ENCODE assay signal across 8 mouse cellular contexts in the genomic region with DNA sequence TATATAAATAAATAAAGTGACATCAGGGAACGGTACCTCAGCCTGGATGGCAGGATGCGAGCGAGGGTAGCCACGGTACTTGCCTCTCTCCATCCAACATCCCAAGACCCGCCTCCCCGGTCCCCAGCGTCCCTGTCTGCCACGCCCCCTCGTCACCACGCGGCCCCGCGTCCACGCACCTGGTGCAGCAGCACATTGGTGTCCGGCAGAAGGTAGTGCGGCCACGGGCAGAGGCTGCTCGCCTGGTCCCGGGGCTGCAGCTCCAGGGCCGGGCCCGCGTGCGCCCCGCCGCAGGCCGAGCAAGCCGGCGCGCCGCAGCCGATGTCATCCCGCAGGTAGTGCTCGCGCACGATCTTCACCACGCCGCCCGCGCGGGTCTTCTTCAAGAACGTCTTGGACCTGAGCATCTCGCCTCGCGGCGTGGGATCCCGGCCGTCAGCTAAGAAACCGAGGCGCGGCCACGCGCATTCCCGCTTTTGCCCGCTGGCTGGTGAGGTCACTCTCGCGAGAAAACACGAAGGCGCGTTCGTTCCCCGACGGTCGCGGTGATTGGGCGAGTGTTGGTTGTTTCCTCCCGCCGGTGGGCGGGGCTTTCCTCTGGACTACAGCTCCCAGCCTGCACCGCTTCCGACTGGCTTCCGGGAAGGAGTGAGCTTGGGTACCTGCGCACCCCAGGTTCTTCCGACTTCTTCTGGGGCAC. TPM values are rescaled to one million over a fixed set of nuclear protein-coding genes. Genes with fewer than 3 reads are reported as not detected.
DNase-seq lines count a peak whose midpoint lies in the region; ATAC-seq and TF ChIP-seq lines count a peak whose summit lies in the region.

A gene (plus strand): TSS at position 158 of the 700 bp plus-strand sequence.
A gene (minus strand): TSS at position 504 of the 700 bp plus-strand sequence.

- intact Hi-C loops in heart, postnatal 36 days (cut with DNase I) = loop anchor here (5.0 kb wide), 1 partner anchor 52 kb away; a partner anchor contains a TSS

- peak within 1 kb of the TSS; percentile 79 for H3K4me2 ChIP-seq in forebrain, embryonic 16.5 days (ENCODE audit: low read length)
- H3K4me2 ChIP-seq in lung, embryonic 14.5 days = peak within 1 kb of the TSS; percentile 67

- ATAC-seq in G1E (ENCODE audit: extremely low read depth, insufficient number of reproducible peaks, low FRiP score, poor library complexity, severe bottlenecking) = peak; percentile 98
- peak; percentile 100 for ATAC-seq in forebrain, embryonic 16.5 days
- peak; percentile 99 for ATAC-seq in lung, embryonic 14.5 days (ENCODE audit: insufficient read depth)

- peak within 1 kb of the TSS; percentile 81 for H3K27ac ChIP-seq in forebrain, embryonic 16.5 days (ENCODE audit: low read length)
- peak within 1 kb of the TSS; percentile 86 for H3K27ac ChIP-seq in layer of hippocampus, adult 2 months
- peak within 1 kb of the TSS; percentile 80 for H3K27ac ChIP-seq in lung, embryonic 14.5 days (ENCODE audit: low read depth)
- no peak within 1 kb of the TSS for H3K27ac ChIP-seq in olfactory bulb, adult 2 months (ENCODE audit: insufficient read depth, low read depth, low read length)
- no peak within 1 kb of the TSS for H3K27ac ChIP-seq in thymus, adult 2 months (ENCODE audit: control insufficient read depth, insufficient read depth, low read length)

- peak; percentile 75 for TF ChIP-seq POLR2A in olfactory bulb, adult 2 months (IDR thresholded peaks at IDR 0.05; ENCODE audit: insufficient read depth, low read depth, low read length)
- peak; percentile 63 for TF ChIP-seq POLR2A in thymus, adult 2 months (IDR thresholded peaks at IDR 0.05; ENCODE audit: control insufficient read depth, extremely low read depth, insufficient read depth, low read length, poor library complexity)

- no peaks in the 10 kb centered on the region for H3K27me3 ChIP-seq in G1E (ENCODE audit: insufficient read depth, low read length)
- no peaks in the 10 kb centered on the region for H3K27me3 ChIP-seq in forebrain, embryonic 16.5 days (replicated peaks; ENCODE audit: control insufficient read depth, insufficient read depth, low read length)
- H3K27me3 ChIP-seq in lung, embryonic 14.5 days (ENCODE audit: insufficient read depth, low read length) = no peaks in the 10 kb centered on the region
- H3K27me3 ChIP-seq in thymus, adult 2 months (ENCODE audit: control insufficient read depth, insufficient read depth, low read length) = no peaks in the 10 kb centered on the region

- H3K9me3 ChIP-seq in G1E (replicated peaks) = no peaks in the 10 kb centered on the region
- H3K9me3 ChIP-seq in forebrain, embryonic 16.5 days (ENCODE audit: control insufficient read depth, low read length) = no peaks in the 10 kb centered on the region
- no peaks in the 10 kb centered on the region for H3K9me3 ChIP-seq in lung, embryonic 14.5 days (ENCODE audit: low read depth, low read length)

- H3K36me3 ChIP-seq in G1E (replicated peaks) = peaks cover 72% of the 10 kb centered on the region
- H3K36me3 ChIP-seq in forebrain, embryonic 16.5 days (ENCODE audit: control insufficient read depth, insufficient read depth) = peaks cover 11% of the 10 kb centered on the region; the same call in 1 of the 2 replicates
- H3K36me3 ChIP-seq in lung, embryonic 14.5 days (ENCODE audit: insufficient read depth) = peaks cover 51% of the 10 kb centered on the region
- peaks cover 6% of the 10 kb centered on the region for H3K36me3 ChIP-seq in thymus, adult 2 months (ENCODE audit: control insufficient read depth, insufficient read depth, low read length)

- H3K4me3 ChIP-seq in G1E (ENCODE audit: low read depth, low read length) = peak within 1 kb of the TSS; percentile 96
- peak within 1 kb of the TSS; percentile 90 for H3K4me3 ChIP-seq in forebrain, embryonic 16.5 days (replicated peaks; ENCODE audit: low read length)
- peak within 1 kb of the TSS; percentile 83 for H3K4me3 ChIP-seq in layer of hippocampus, adult 2 months
- peak within 1 kb of the TSS; percentile 90 for H3K4me3 ChIP-seq in lung, embryonic 14.5 days (ENCODE audit: low read depth, low read length)
- peak within 1 kb of the TSS; percentile 94 for H3K4me3 ChIP-seq in olfactory bulb, adult 2 months (ENCODE audit: insufficient read depth, low read depth, low read length)
- peak within 1 kb of the TSS; percentile 82 for H3K4me3 ChIP-seq in thymus, adult 2 months (ENCODE audit: control insufficient read depth, insufficient read depth, low read length)

- no peak for TF ChIP-seq CTCF in G1E (IDR thresholded peaks at IDR 0.05; ENCODE audit: low read depth, low read length)
- 0 out of 2 replicates have a peak, but pooled peaks have one; percentile 17 for TF ChIP-seq CTCF in layer of hippocampus, adult 2 months (conservative IDR thresholded peaks at IDR 0.05)
- TF ChIP-seq CTCF in lung, embryonic 14.5 days (IDR thresholded peaks at IDR 0.05; ENCODE audit: low read depth) = no peak
- TF ChIP-seq CTCF in olfactory bulb, adult 2 months (IDR thresholded peaks at IDR 0.05; ENCODE audit: insufficient read depth, low read depth, low read length) = no peak
- peak; percentile 52; the same call in 1 of the 2 replicates for TF ChIP-seq CTCF in thymus, adult 2 months (IDR thresholded peaks at IDR 0.05; ENCODE audit: borderline replicate concordance, control insufficient read depth, extremely low read depth, insufficient read depth, low read length, poor library complexity)

- peak; percentile 96 for DNase-seq in G1E (ENCODE audit: low spot score)
- DNase-seq in cerebellum, adult 18-20 months = peak; percentile 99
- DNase-seq in heart, postnatal 36 days = peak; percentile 98 to 99
- DNase-seq in layer of hippocampus, adult 2 months (ENCODE audit: low spot score in 2 of 2) = peak; percentile 98 to 99
- peak; percentile 100 for DNase-seq in lung, embryonic 14.5 days
- DNase-seq in thymus, adult 2 months = peak; percentile 99

- peak within 1 kb of the TSS; percentile 98 for H3K9ac ChIP-seq in forebrain, embryonic 16.5 days (replicated peaks; ENCODE audit: low read depth, low read length)
- peak within 1 kb of the TSS; percentile 92 for H3K9ac ChIP-seq in lung, embryonic 14.5 days

- H3K4me1 ChIP-seq in G1E (ENCODE audit: insufficient read depth, low read depth, low read length) = peaks cover 50% of the 10 kb centered on the region
- H3K4me1 ChIP-seq in forebrain, embryonic 16.5 days (replicated peaks; ENCODE audit: control insufficient read depth, insufficient read depth, low read length) = peaks cover 12% of the 10 kb centered on the region
- H3K4me1 ChIP-seq in lung, embryonic 14.5 days (ENCODE audit: insufficient read depth) = no peaks in the 10 kb centered on the region
- H3K4me1 ChIP-seq in olfactory bulb, adult 2 months (ENCODE audit: control insufficient read depth, insufficient read depth, low read length) = no peaks in the 10 kb centered on the region
- peaks cover 2% of the 10 kb centered on the region; the same call in 1 of the 2 replicates for H3K4me1 ChIP-seq in thymus, adult 2 months (replicated peaks; ENCODE audit: control insufficient read depth, insufficient read depth, low read length)

- WGBS in forebrain, embryonic 16.5 days = under 1% methylated on average over 73 of the region's 73 CpGs
- under 1% methylated on average over 73 of the region's 73 CpGs for WGBS in lung, embryonic 14.5 days
- WGBS in olfactory bulb, adult 2 months = under 1% methylated on average over 73 of the region's 73 CpGs
- WGBS in thymus, adult 2 months = under 1% methylated on average over 72 of the region's 73 CpGs

RNA-seq across cellular contexts. Expression of the first gene that starts in this region (rescaled TPM):
- total RNA-seq in G1E (2014; fragmentation: Nextera tagmentation) (53.2 and 58.1 TPM in 2 replicates), G1E (2017) (52.8 and 67.9 TPM in 2 replicates)
- polyA plus RNA-seq in G1E (2012) = 0.95 and 1.4 TPM in 2 replicates
- 22.8 and 22.9 TPM in 2 replicates for polyA plus RNA-seq in forebrain, embryonic 16.5 days (2015; fragmentation: Nextera tagmentation; extraction: Ambion mirVana)
- total RNA-seq in heart, postnatal 36 days (2021) = 1 to 10 TPM; 7.5 to 8.2 TPM
- 10 to 100 TPM; 14.1 to 15.5 TPM for total RNA-seq in layer of hippocampus, adult 2 months (2021)
- polyA plus RNA-seq in lung, embryonic 14.5 days (2014; fragmentation: Nextera tagmentation; extraction: Ambion mirVana) = 17.6 and 18.9 TPM in 2 replicates
- polyA plus RNA-seq in olfactory bulb, adult 2 months (2012; ENCODE audit: insufficient read depth, insufficient read length, low replicate concordance, missing spikeins) = not detected in 2 replicates
- 1.8 and 2.4 TPM in 2 replicates for polyA plus RNA-seq in thymus, adult 2 months (2012; rRNA removed)

RNA-seq across cellular contexts. Expression of the second gene that starts in this region (rescaled TPM):
- total RNA-seq in G1E (2014; fragmentation: Nextera tagmentation) (105 and 113 TPM in 2 replicates), G1E (2017) (70.1 and 80.3 TPM in 2 replicates)
- polyA plus RNA-seq in G1E (2012) = 26.4 and 36.2 TPM in 2 replicates
- polyA plus RNA-seq in forebrain, embryonic 16.5 days (2015; fragmentation: Nextera tagmentation; extraction: Ambion mirVana) = 27.1 and 30.2 TPM in 2 replicates
- 10 to 100 TPM in 1 of 2 experiments, 1 to 10 TPM in 1; 9.3 to 12.3 TPM for total RNA-seq in heart, postnatal 36 days (2021)
- 10 to 100 TPM; 16.4 to 21.5 TPM for total RNA-seq in layer of hippocampus, adult 2 months (2021)
- polyA plus RNA-seq in lung, embryonic 14.5 days (2014; fragmentation: Nextera tagmentation; extraction: Ambion mirVana) = 43.7 and 45.7 TPM in 2 replicates
- polyA plus RNA-seq in olfactory bulb, adult 2 months (2012; ENCODE audit: insufficient read depth, insufficient read length, low replicate concordance, missing spikeins) = not detected in 2 replicates
- 9.7 and 12.4 TPM in 2 replicates for polyA plus RNA-seq in thymus, adult 2 months (2012; rRNA removed)

Comparison
In these comparisons a context has a peak if more than half of its experiments do, and no peak if none do; other contexts are left out.
1. RNA of the second gene that starts in this region (polyA plus RNA-seq): 43.7 to 45.7 TPM in lung, embryonic 14.5 days, 27.1 to 30.2 TPM in forebrain, embryonic 16.5 days, 26.4 to 36.2 TPM in G1E and 9.7 to 12.4 TPM in thymus, adult 2 months; not detected in olfactory bulb, adult 2 months; every median in the first group is over 10 times any median in the second.
2. CTCF ChIP-seq: peak in layer of hippocampus, adult 2 months (single experiment) and thymus, adult 2 months (single experiment); none in G1E (single experiment), lung, embryonic 14.5 days (single experiment) and olfactory bulb, adult 2 months (single experiment).
3. H3K27ac ChIP-seq: peak in forebrain, embryonic 16.5 days (single experiment), layer of hippocampus, adult 2 months (single experiment) and lung, embryonic 14.5 days (single experiment); none in olfactory bulb, adult 2 months (single experiment) and thymus, adult 2 months (single experiment).
4. Peak in every context shown above with its lines, with median percentiles within 50 percentile points of each other: ATAC-seq, DNase-seq and H3K4me3 ChIP-seq.